Mouse (Mus musculus) heart, postnatal 14 days (tissue): ENCODE data around the gene Rap1gds1. TPM values are rescaled to one million over a fixed set of nuclear protein-coding genes. Genes with fewer than 3 reads are reported as not detected.

Experiments used
- DNase-seq, 2 experiments: peaks; one replicate each; pipeline ENCODE4 v3.0.0; 2021 to 2022
- intact Hi-C: fragments of 180-260 bp; cut with DNase I; formaldehyde crosslinking; loops from one replicate; pipeline ENCODE4 v1.15.1; 2025
- total RNA-seq, 2 experiments: library from RNA; stranded (reverse); gene quantifications; 2 replicates each; pipeline ENCODE4 v1.2.3; 2021

Gene Rap1gds1
- total RNA-seq, 2 experiments from 2014 or later = 32.7 to 35.5 TPM

GRCm38 (mm10) chr3:139069539-139069938 lies 5.5 kb downstream of the Rap1gds1 start:
- intact Hi-C loops = no loop called here
- no peak for DNase-seq

GRCm38 (mm10) chr3:139064076-139064475 lies 10.9 kb downstream of the Rap1gds1 start:
- intact Hi-C loops = no loop called here
- DNase-seq = no peak

GRCm38 (mm10) chr3:139062088-139062487 lies 12.9 kb downstream of the Rap1gds1 start:
- intact Hi-C loops = no loop called here
- no peak for DNase-seq

- intact Hi-C loops = no loop called here
- DNase-seq = no peak
Observed at GRCm38 (mm10) chr3:139048701-139049622, 26.0 kb downstream of the Rap1gds1 start.

- intact Hi-C loops = no loop called here
- DNase-seq = no peak
Observed at GRCm38 (mm10) chr3:139042433-139042854, 32.6 kb downstream of the Rap1gds1 start.

- DNase-seq = no peak
- intact Hi-C loops = no loop called here
Observed at GRCm38 (mm10) chr3:139041921-139042320, 33.1 kb downstream of the Rap1gds1 start.

GRCm38 (mm10) chr3:139037030-139037429 lies 38.0 kb downstream of the Rap1gds1 start:
- DNase-seq = no peak
- intact Hi-C loops = no loop called here

GRCm38 (mm10) chr3:139033179-139033578 lies 41.8 kb downstream of the Rap1gds1 start:
- no peak for DNase-seq
- intact Hi-C loops = no loop called here

GRCm38 (mm10) chr3:139030644-139031227 lies 44.3 kb downstream of the Rap1gds1 start:
- DNase-seq = no peak
- intact Hi-C loops = no loop called here

- intact Hi-C loops = no loop called here
- no peak for DNase-seq
Observed at GRCm38 (mm10) chr3:139025077-139025476, 49.9 kb downstream of the Rap1gds1 start.

GRCm38 (mm10) chr3:139023585-139023984 lies 51.4 kb downstream of the Rap1gds1 start:
- no peak for DNase-seq
- intact Hi-C loops = no loop called here

- intact Hi-C loops = no loop called here
Observed at GRCm38 (mm10) chr3:139012352-139012751, 62.6 kb downstream of the Rap1gds1 start.

GRCm38 (mm10) chr3:139005669-139006068 lies 69.3 kb downstream of the Rap1gds1 start:
- intact Hi-C loops = no loop called here
- DNase-seq = no peak

More at GRCm38 (mm10) chr3:139012352-139012751, 62.6 kb downstream of the Rap1gds1 start:
- no peak for DNase-seq

- intact Hi-C loops = no loop called here
- no peak for DNase-seq
Observed at GRCm38 (mm10) chr3:139002774-139003173, 72.2 kb downstream of the Rap1gds1 start.

GRCm38 (mm10) chr3:139000071-139000867 lies 74.7 kb downstream of the Rap1gds1 start:
- no peak for DNase-seq
- intact Hi-C loops = no loop called here

- intact Hi-C loops = no loop called here
- DNase-seq = no peak
Observed at GRCm38 (mm10) chr3:138993473-138993872, 81.5 kb downstream of the Rap1gds1 start.

GRCm38 (mm10) chr3:138991367-138991766 lies 83.6 kb downstream of the Rap1gds1 start:
- intact Hi-C loops = no loop called here
- no peak for DNase-seq

- intact Hi-C loops = no loop called here
- no peak for DNase-seq
Observed at GRCm38 (mm10) chr3:138989141-138989540, 85.9 kb downstream of the Rap1gds1 start.

GRCm38 (mm10) chr3:138988004-138988403 lies 87.0 kb downstream of the Rap1gds1 start:
- intact Hi-C loops = no loop called here

GRCm38 (mm10) chr3:138982249-138982648 lies 92.8 kb downstream of the Rap1gds1 start:
- DNase-seq = no peak
- intact Hi-C loops = no loop called here

More at GRCm38 (mm10) chr3:138988004-138988403, 87.0 kb downstream of the Rap1gds1 start:
- no peak for DNase-seq

- intact Hi-C loops = no loop called here
- DNase-seq = no peak
Observed at GRCm38 (mm10) chr3:138977413-138977812, 97.6 kb downstream of the Rap1gds1 start.
